Mouse (Mus musculus): ENCODE measurements around the gene Zbtb1. TPM values are rescaled to one million over a fixed set of nuclear protein-coding genes. Genes with fewer than 3 reads are reported as not detected.
"Not testable (repeated sequence)": the region's sequence is repeated elsewhere in the genome, so short reads cannot be mapped to it uniquely, and the experiment has no call there.

Gene Zbtb1
- polyA plus RNA-seq, 1 experiment from 2014 or later: 10.0 TPM

DNA sequence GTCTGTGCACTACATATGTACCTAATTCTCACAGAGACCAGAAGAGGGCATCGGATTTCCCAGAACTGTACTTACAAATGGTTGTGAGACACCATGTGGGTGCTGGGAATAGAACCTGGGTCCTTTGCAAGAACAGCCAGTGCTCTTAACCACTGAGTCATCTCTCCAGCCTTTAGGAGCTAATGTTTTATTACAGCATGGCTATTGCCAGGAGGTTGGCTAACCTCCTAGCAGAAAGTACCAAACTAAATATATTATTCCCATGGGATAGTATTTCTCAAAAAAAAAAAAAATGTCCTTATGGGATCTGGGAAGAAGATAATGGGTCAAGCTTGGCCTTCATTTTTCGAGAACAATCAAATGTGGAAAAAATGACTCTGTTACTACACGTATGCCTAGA is 55.2 kb downstream of the Zbtb1 start:
- H3K4me2 ChIP-seq (replicated peaks; ENCODE audit: low read depth, low read length): no peak overlapping the region
- H3K27me3 ChIP-seq (ENCODE audit: insufficient read depth, low read length): no peaks in the 10 kb centered on the region
- no peak for ATAC-seq (ENCODE audit: low FRiP score, low TSS enrichment)
- H3K4me3 ChIP-seq (ENCODE audit: low read length): no peak overlapping the region
- no peak overlapping the region for H3K9ac ChIP-seq (replicated peaks; ENCODE audit: low read length)
- H3K9me3 ChIP-seq (ENCODE audit: low read length): no peaks in the 10 kb centered on the region
- 92% methylated on average over 3 of the region's 3 CpGs for WGBS
- no peaks in the 10 kb centered on the region for H3K36me3 ChIP-seq (ENCODE audit: insufficient read depth, low read length)
- H3K4me1 ChIP-seq (ENCODE audit: insufficient read depth, low read length): no peaks in the 10 kb centered on the region
- H3K27ac ChIP-seq (ENCODE audit: low read length): no peak overlapping the region

GRCm38 (mm10) chr12:76427546-76427945 is 57.5 kb downstream of the Zbtb1 start:
- Histone ChIP-seq H3K9ac (replicated peaks; ENCODE audit: low read length) (no peak overlapping the region), H3K4me1 (ENCODE audit: insufficient read depth, low read length) (no peaks in the 10 kb centered on the region), H3K4me2 (replicated peaks; ENCODE audit: low read depth, low read length) (no peak overlapping the region), H3K4me3 (ENCODE audit: low read length) (no peak overlapping the region), H3K27me3 (ENCODE audit: insufficient read depth, low read length) (no peaks in the 10 kb centered on the region), H3K9me3 (ENCODE audit: low read length) (no peaks in the 10 kb centered on the region), H3K27ac (ENCODE audit: low read length) (no peak overlapping the region), H3K36me3 (ENCODE audit: insufficient read depth, low read length) (no peaks in the 10 kb centered on the region)
- WGBS: 46% methylated on average over 5 of the region's 5 CpGs
- ATAC-seq (ENCODE audit: low FRiP score, low TSS enrichment): no peak

DNA sequence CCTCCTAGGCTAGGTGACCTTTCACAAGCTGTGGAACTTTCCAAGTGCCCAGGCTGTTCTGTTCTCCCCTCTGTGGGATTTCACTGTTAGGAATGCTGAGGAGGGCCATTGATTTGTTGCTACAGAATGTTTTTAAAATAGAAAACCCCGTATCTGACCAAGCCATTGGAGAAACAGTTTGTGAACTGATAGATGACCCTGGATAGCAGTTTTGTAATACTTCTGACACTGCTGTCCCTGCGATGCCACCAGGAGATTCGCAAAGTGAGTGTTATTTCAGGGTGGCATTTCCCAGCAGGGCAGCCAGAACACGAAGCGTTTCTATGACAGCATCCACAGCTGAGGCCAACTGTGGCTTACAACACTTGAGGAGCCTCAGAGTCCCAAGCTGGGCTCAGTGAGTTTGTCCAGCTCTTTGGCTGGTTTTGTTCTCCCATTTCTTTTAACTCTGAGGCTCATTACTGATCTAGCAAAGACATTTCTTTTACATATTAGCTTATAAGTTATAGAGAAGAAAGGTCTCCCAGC is 60.9 kb downstream of the Zbtb1 start:
- H3K4me1 ChIP-seq (ENCODE audit: insufficient read depth, low read length): peaks cover 8% of the 10 kb centered on the region
- no peak overlapping the region for H3K4me2 ChIP-seq (replicated peaks; ENCODE audit: low read depth, low read length)
- no peaks in the 10 kb centered on the region for H3K9me3 ChIP-seq (ENCODE audit: low read length)
- ATAC-seq (ENCODE audit: low FRiP score, low TSS enrichment): no peak
- no peak overlapping the region for H3K4me3 ChIP-seq (ENCODE audit: low read length)
- no peaks in the 10 kb centered on the region for H3K36me3 ChIP-seq (ENCODE audit: insufficient read depth, low read length)
- H3K27ac ChIP-seq (ENCODE audit: low read length): no peak overlapping the region
- WGBS: 44% methylated on average over 5 of the region's 5 CpGs
- H3K9ac ChIP-seq (replicated peaks; ENCODE audit: low read length): no peak overlapping the region
- no peaks in the 10 kb centered on the region; the same call in 1 of the 2 replicates for H3K27me3 ChIP-seq (ENCODE audit: insufficient read depth, low read length)

DNA sequence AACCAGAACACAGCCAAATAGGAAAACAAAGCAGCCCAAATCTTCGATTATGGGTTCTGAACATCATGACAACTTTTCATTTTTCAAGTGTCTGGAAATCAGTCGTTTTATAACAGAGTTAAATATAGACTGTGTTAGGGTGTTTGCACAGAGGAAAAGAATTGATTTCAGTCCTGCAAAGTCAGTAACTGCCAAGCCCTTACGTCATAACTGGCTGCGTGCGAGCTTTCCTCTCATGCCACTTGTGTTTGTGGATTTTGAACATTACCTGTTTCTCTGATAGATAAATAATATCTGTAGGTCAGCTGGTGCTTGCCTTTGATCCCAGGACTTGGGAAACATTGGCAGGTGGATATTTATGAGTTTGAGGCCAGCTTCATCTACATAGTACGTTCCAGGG is 61.4 kb downstream of the Zbtb1 start:
- Histone ChIP-seq H3K36me3 (ENCODE audit: insufficient read depth, low read length) (no peaks in the 10 kb centered on the region), H3K9me3 (ENCODE audit: low read length) (no peaks in the 10 kb centered on the region), H3K4me3 (ENCODE audit: low read length) (no peak overlapping the region), H3K4me2 (replicated peaks; ENCODE audit: low read depth, low read length) (no peak overlapping the region), H3K9ac (replicated peaks; ENCODE audit: low read length) (no peak overlapping the region), H3K27me3 (ENCODE audit: insufficient read depth, low read length) (no peaks in the 10 kb centered on the region; the same call in 1 of the 2 replicates), H3K27ac (ENCODE audit: low read length) (no peak overlapping the region), H3K4me1 (ENCODE audit: insufficient read depth, low read length) (peaks cover 8% of the 10 kb centered on the region)
- ATAC-seq (ENCODE audit: low FRiP score, low TSS enrichment): no peak
- WGBS: 87% methylated on average over 6 of the region's 6 CpGs

- Histone ChIP-seq H3K4me1 (ENCODE audit: insufficient read depth, low read length) (peaks cover 8% of the 10 kb centered on the region), H3K4me2 (replicated peaks; ENCODE audit: low read depth, low read length) (no peak overlapping the region), H3K36me3 (ENCODE audit: insufficient read depth, low read length) (no peaks in the 10 kb centered on the region), H3K9me3 (ENCODE audit: low read length) (no peaks in the 10 kb centered on the region), H3K4me3 (ENCODE audit: low read length) (no peak overlapping the region), H3K27me3 (ENCODE audit: insufficient read depth, low read length) (no peaks in the 10 kb centered on the region; the same call in 1 of the 2 replicates), H3K27ac (ENCODE audit: low read length) (no peak overlapping the region), H3K9ac (replicated peaks; ENCODE audit: low read length) (no peak overlapping the region)
- 43% methylated on average over 7 of the region's 7 CpGs for WGBS
- ATAC-seq (ENCODE audit: low FRiP score, low TSS enrichment): no peak
Observed at GRCm38 (mm10) chr12:76434111-76434510, 64.0 kb downstream of the Zbtb1 start.

- H3K27me3 ChIP-seq (ENCODE audit: insufficient read depth, low read length): no peaks in the 10 kb centered on the region; the same call in 1 of the 2 replicates
- peak overlapping the region; percentile 41 for H3K4me3 ChIP-seq (ENCODE audit: low read length)
- H3K4me1 ChIP-seq (ENCODE audit: insufficient read depth, low read length): peaks cover 8% of the 10 kb centered on the region
- H3K36me3 ChIP-seq (ENCODE audit: insufficient read depth, low read length): no peaks in the 10 kb centered on the region
- peak overlapping the region; percentile 57 for H3K4me2 ChIP-seq (replicated peaks; ENCODE audit: low read depth, low read length)
- 2% methylated on average over 17 of the region's 17 CpGs for WGBS
- no peaks in the 10 kb centered on the region for H3K9me3 ChIP-seq (ENCODE audit: low read length)
- ATAC-seq (ENCODE audit: low FRiP score, low TSS enrichment): peak; percentile 84
- H3K27ac ChIP-seq (ENCODE audit: low read length): no peak overlapping the region
- H3K9ac ChIP-seq (replicated peaks; ENCODE audit: low read length): peak overlapping the region; percentile 58
Observed at GRCm38 (mm10) chr12:76435084-76435483, 65.0 kb downstream of the Zbtb1 start.

- Histone ChIP-seq H3K27ac (ENCODE audit: low read length) (no peak overlapping the region), H3K4me2 (replicated peaks; ENCODE audit: low read depth, low read length) (peak overlapping the region; percentile 57), H3K4me3 (ENCODE audit: low read length) (peak overlapping the region; percentile 41), H3K27me3 (ENCODE audit: insufficient read depth, low read length) (no peaks in the 10 kb centered on the region; the same call in 1 of the 2 replicates), H3K9ac (replicated peaks; ENCODE audit: low read length) (no peak overlapping the region), H3K9me3 (ENCODE audit: low read length) (no peaks in the 10 kb centered on the region), H3K4me1 (ENCODE audit: insufficient read depth, low read length) (peaks cover 8% of the 10 kb centered on the region), H3K36me3 (ENCODE audit: insufficient read depth, low read length) (no peaks in the 10 kb centered on the region)
- 32% methylated on average over 8 of the region's 8 CpGs for WGBS
- ATAC-seq (ENCODE audit: low FRiP score, low TSS enrichment): peak; percentile 35
Observed at GRCm38 (mm10) chr12:76435549-76435948, 65.5 kb downstream of the Zbtb1 start.

- not testable (repeated sequence) for H3K27me3 ChIP-seq (ENCODE audit: insufficient read depth, low read length); H3K4me2 ChIP-seq (replicated peaks; ENCODE audit: low read depth, low read length); ATAC-seq (ENCODE audit: low FRiP score, low TSS enrichment); H3K36me3 ChIP-seq (ENCODE audit: insufficient read depth, low read length); H3K9ac ChIP-seq (replicated peaks; ENCODE audit: low read length); H3K9me3 ChIP-seq (ENCODE audit: low read length); H3K27ac ChIP-seq (ENCODE audit: low read length); H3K4me3 ChIP-seq (ENCODE audit: low read length)
- 86% methylated on average over 6 of the region's 6 CpGs for WGBS
- H3K4me1 ChIP-seq (ENCODE audit: insufficient read depth, low read length): peaks cover 15% of the 10 kb centered on the region
Observed at GRCm38 (mm10) chr12:76443488-76443887, 73.4 kb downstream of the Zbtb1 start.

GRCm38 (mm10) chr12:76444359-76444772 is 74.3 kb downstream of the Zbtb1 start:
- Histone ChIP-seq H3K36me3 (ENCODE audit: insufficient read depth, low read length) (no peaks in the 10 kb centered on the region), H3K27me3 (ENCODE audit: insufficient read depth, low read length) (no peaks in the 10 kb centered on the region), H3K4me3 (ENCODE audit: low read length) (peak overlapping the region; percentile 39), H3K9ac (replicated peaks; ENCODE audit: low read length) (0 out of 2 replicates have a peak overlapping the region, but pooled peaks have one; percentile 44), H3K9me3 (ENCODE audit: low read length) (no peaks in the 10 kb centered on the region), H3K4me2 (replicated peaks; ENCODE audit: low read depth, low read length) (peak overlapping the region; percentile 48), H3K27ac (ENCODE audit: low read length) (peak overlapping the region; percentile 64), H3K4me1 (ENCODE audit: insufficient read depth, low read length) (peaks cover 15% of the 10 kb centered on the region)
- peak; percentile 24; the same call in 1 of the 2 replicates for ATAC-seq (ENCODE audit: low FRiP score, low TSS enrichment)
- 27% methylated on average over 10 of the region's 10 CpGs for WGBS

DNA sequence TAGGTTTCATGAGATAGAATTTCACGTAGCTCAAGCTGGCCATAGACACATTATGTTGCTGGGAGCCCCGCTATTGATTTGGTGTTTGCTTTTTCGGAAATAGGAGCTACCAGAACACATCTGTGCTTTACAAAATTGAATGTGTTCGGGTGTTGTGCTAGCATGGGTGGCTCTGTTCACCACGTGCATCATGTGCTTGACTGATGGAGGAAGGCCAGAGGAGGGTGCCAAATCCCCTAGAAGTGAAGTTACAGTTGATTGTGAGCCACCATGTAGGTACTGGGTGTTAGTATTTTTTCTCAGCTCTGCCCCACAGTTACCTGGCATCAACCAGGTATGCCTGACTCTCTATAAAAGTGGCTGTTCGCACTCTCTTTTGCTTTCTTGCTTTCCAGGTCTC is 74.8 kb downstream of the Zbtb1 start:
- H3K9me3 ChIP-seq (ENCODE audit: low read length): no peaks in the 10 kb centered on the region
- no peak for ATAC-seq (ENCODE audit: low FRiP score, low TSS enrichment)
- H3K4me3 ChIP-seq (ENCODE audit: low read length): peak overlapping the region; percentile 39
- peaks cover 15% of the 10 kb centered on the region for H3K4me1 ChIP-seq (ENCODE audit: insufficient read depth, low read length)
- no peaks in the 10 kb centered on the region for H3K27me3 ChIP-seq (ENCODE audit: insufficient read depth, low read length)
- peak overlapping the region; percentile 44; the same call in 1 of the 2 replicates for H3K9ac ChIP-seq (replicated peaks; ENCODE audit: low read length)
- peak overlapping the region; percentile 48 for H3K4me2 ChIP-seq (replicated peaks; ENCODE audit: low read depth, low read length)
- H3K27ac ChIP-seq (ENCODE audit: low read length): peak overlapping the region; percentile 64
- H3K36me3 ChIP-seq (ENCODE audit: insufficient read depth, low read length): no peaks in the 10 kb centered on the region
- WGBS: 71% methylated on average over 6 of the region's 6 CpGs

Data from kidney, embryonic 16.5 days (tissue).